11 mouse cellular contexts compared by ENCODE assay signal in the genomic region with DNA sequence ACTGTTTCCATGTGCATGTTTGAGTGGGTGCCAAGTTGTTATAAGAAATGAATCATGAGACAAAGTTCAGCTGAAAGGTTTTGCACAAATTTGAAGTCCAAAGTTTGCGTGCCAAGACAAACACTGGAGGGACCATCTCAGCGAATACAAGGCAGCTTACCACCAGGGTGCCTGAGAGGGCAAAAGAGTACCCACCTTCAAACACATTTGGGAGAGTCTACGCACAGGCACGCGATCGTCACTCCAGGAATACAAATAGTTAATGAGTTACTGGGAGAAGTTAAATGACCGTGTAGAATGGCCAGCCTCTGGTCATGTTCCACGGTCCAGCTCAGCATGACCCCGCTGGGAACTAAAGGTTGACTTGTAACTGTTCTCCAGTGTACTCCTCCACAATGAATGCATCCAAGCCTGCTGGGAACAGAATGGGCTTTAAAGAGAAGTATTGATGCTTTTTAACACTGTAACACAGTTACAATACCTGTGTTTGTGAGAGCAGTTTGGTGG. TPM values are rescaled to one million over a fixed set of nuclear protein-coding genes. Genes with fewer than 3 reads are reported as not detected.
DNase-seq lines count a peak whose midpoint lies in the region; ATAC-seq lines count a peak whose summit lies in the region.
"Had no signal": no experiment of that assay in that cellular context is flagged by ENCODE, and none has a peak within 500 bp of the region (broad histone marks: within the 10 kb centered on the region; RNA-seq: fewer than 3 reads in every experiment).

No protein-coding gene starts in this region.

- WGBS in midbrain, embryonic 10.5 days = 45% methylated on average over 9 of the region's 9 CpGs
- 43% methylated on average over 9 of the region's 9 CpGs for WGBS in midbrain, embryonic 14.5 days
- WGBS in embryonic facial prominence, embryonic 12.5 days = 38% methylated on average over 9 of the region's 9 CpGs
- WGBS in stomach, embryonic 15.5 days = 42% methylated on average over 9 of the region's 9 CpGs
- 24% methylated on average over 9 of the region's 9 CpGs for WGBS in forebrain, embryonic 11.5 days

- H3K9me3 ChIP-seq in midbrain, embryonic 10.5 days (replicated peaks) = no peaks in the 10 kb centered on the region
- no peaks in the 10 kb centered on the region for H3K9me3 ChIP-seq in midbrain, embryonic 14.5 days (ENCODE audit: control insufficient read depth, low read length)
- H3K9me3 ChIP-seq in embryonic facial prominence, embryonic 12.5 days = no peaks in the 10 kb centered on the region
- H3K9me3 ChIP-seq in stomach, embryonic 15.5 days = no peaks in the 10 kb centered on the region
- H3K9me3 ChIP-seq in forebrain, embryonic 11.5 days (ENCODE audit: control insufficient read depth, low read length) = no peaks in the 10 kb centered on the region
- H3K9me3 ChIP-seq: limb, embryonic 13.5 days had no signal

- H3K4me3 ChIP-seq in midbrain, embryonic 10.5 days = no peak overlapping the region
- no peak overlapping the region for H3K4me3 ChIP-seq in midbrain, embryonic 14.5 days (replicated peaks; ENCODE audit: low read depth, low read length)
- H3K4me3 ChIP-seq in embryonic facial prominence, embryonic 12.5 days = no peak overlapping the region
- H3K4me3 ChIP-seq in stomach, embryonic 15.5 days (replicated peaks) = no peak overlapping the region
- no peak overlapping the region for H3K4me3 ChIP-seq in forebrain, embryonic 11.5 days (ENCODE audit: low read depth, low read length)
- H3K4me3 ChIP-seq: limb, embryonic 13.5 days had no signal

- peaks cover 7% of the 10 kb centered on the region for H3K4me1 ChIP-seq in midbrain, embryonic 10.5 days
- no peaks in the 10 kb centered on the region for H3K4me1 ChIP-seq in midbrain, embryonic 14.5 days (ENCODE audit: control insufficient read depth, insufficient read depth, low read length)
- H3K4me1 ChIP-seq in embryonic facial prominence, embryonic 12.5 days = peaks cover 36% of the 10 kb centered on the region
- H3K4me1 ChIP-seq in stomach, embryonic 15.5 days = 0 out of 2 replicates have a peak, but pooled peaks cover 5% of the 10 kb centered on the region
- no peaks in the 10 kb centered on the region for H3K4me1 ChIP-seq in forebrain, embryonic 11.5 days (replicated peaks; ENCODE audit: control insufficient read depth, insufficient read depth, low read length)

- H3K27ac ChIP-seq in midbrain, embryonic 10.5 days (replicated peaks) = no peak overlapping the region
- no peak overlapping the region for H3K27ac ChIP-seq in midbrain, embryonic 14.5 days (replicated peaks; ENCODE audit: low read depth, low read length)
- 0 out of 2 replicates have a peak overlapping the region, but pooled peaks have one; percentile 3 for H3K27ac ChIP-seq in embryonic facial prominence, embryonic 12.5 days
- H3K27ac ChIP-seq in stomach, embryonic 15.5 days = 0 out of 2 replicates have a peak overlapping the region, but pooled peaks have one; percentile 16
- no peak overlapping the region for H3K27ac ChIP-seq in forebrain, embryonic 11.5 days (ENCODE audit: low read depth, low read length)
- H3K27ac ChIP-seq: limb, embryonic 13.5 days had no signal

- no peak overlapping the region for H3K9ac ChIP-seq in midbrain, embryonic 14.5 days (replicated peaks; ENCODE audit: low read length)
- no peak overlapping the region for H3K9ac ChIP-seq in embryonic facial prominence, embryonic 12.5 days
- no peak overlapping the region for H3K9ac ChIP-seq in stomach, embryonic 15.5 days
- no peak overlapping the region for H3K9ac ChIP-seq in forebrain, embryonic 11.5 days (ENCODE audit: low read length)
- H3K9ac ChIP-seq: limb, embryonic 13.5 days had no signal

- H3K36me3 ChIP-seq in midbrain, embryonic 10.5 days = no peaks in the 10 kb centered on the region
- H3K36me3 ChIP-seq in midbrain, embryonic 14.5 days (ENCODE audit: control insufficient read depth, insufficient read depth, low read length) = no peaks in the 10 kb centered on the region
- H3K36me3 ChIP-seq in embryonic facial prominence, embryonic 12.5 days = no peaks in the 10 kb centered on the region
- H3K36me3 ChIP-seq in stomach, embryonic 15.5 days = no peaks in the 10 kb centered on the region
- no peaks in the 10 kb centered on the region for H3K36me3 ChIP-seq in forebrain, embryonic 11.5 days (ENCODE audit: control insufficient read depth, insufficient read depth, low read length)
- H3K36me3 ChIP-seq: G1E; limb, embryonic 13.5 days had no signal

- DNase-seq in midbrain, embryonic 10.5 days (ENCODE audit: low spot score) = peak; percentile 25
- no peak for DNase-seq in midbrain, embryonic 14.5 days
- DNase-seq in kidney, postnatal 36 days = peak; percentile 80 to 93
- DNase-seq in spleen, adult 18-20 months = no peak
- no peak for DNase-seq in forebrain, embryonic 11.5 days (ENCODE audit: low spot score)
- DNase-seq in left cerebral cortex, adult 9 months (ENCODE audit: low spot score in 2 of 2) = no peak
- DNase-seq: cerebellum, adult 11 months had no signal

- no peak overlapping the region for H3K4me2 ChIP-seq in midbrain, embryonic 14.5 days (ENCODE audit: low read length)
- H3K4me2 ChIP-seq in embryonic facial prominence, embryonic 12.5 days (replicated peaks) = no peak overlapping the region
- H3K4me2 ChIP-seq in stomach, embryonic 15.5 days = peak overlapping the region; percentile 19; the same call in 1 of the 2 replicates
- H3K4me2 ChIP-seq in forebrain, embryonic 11.5 days (ENCODE audit: low read depth, low read length, severe bottlenecking) = no peak overlapping the region
- H3K4me2 ChIP-seq: limb, embryonic 13.5 days had no signal

- no peak for ATAC-seq in midbrain, embryonic 14.5 days (ENCODE audit: low FRiP score, low TSS enrichment)
- no peak for ATAC-seq in embryonic facial prominence, embryonic 12.5 days (ENCODE audit: insufficient number of reproducible peaks, insufficient read depth, low FRiP score, low TSS enrichment)
- ATAC-seq in stomach, embryonic 15.5 days (ENCODE audit: insufficient read depth, low FRiP score, low read depth) = no peak
- ATAC-seq in forebrain, embryonic 11.5 days (replicated peaks; ENCODE audit: low FRiP score) = no peak

- H3K27me3 ChIP-seq in midbrain, embryonic 10.5 days (ENCODE audit: low read depth, poor library complexity, severe bottlenecking) = no peaks in the 10 kb centered on the region
- no peaks in the 10 kb centered on the region for H3K27me3 ChIP-seq in midbrain, embryonic 14.5 days (ENCODE audit: control insufficient read depth, insufficient read depth, low read length)
- H3K27me3 ChIP-seq in embryonic facial prominence, embryonic 12.5 days = no peaks in the 10 kb centered on the region
- no peaks in the 10 kb centered on the region for H3K27me3 ChIP-seq in stomach, embryonic 15.5 days (replicated peaks)
- H3K27me3 ChIP-seq in forebrain, embryonic 11.5 days (ENCODE audit: control insufficient read depth, insufficient read depth, low read length) = no peaks in the 10 kb centered on the region; the same call in 1 of the 2 replicates
- H3K27me3 ChIP-seq: limb, embryonic 13.5 days had no signal

RNA-seq across cellular contexts. Expression of a gene that starts 14.6 kb away (rescaled TPM):
- 21.0 and 23.9 TPM in 2 replicates for polyA plus RNA-seq in midbrain, embryonic 10.5 days (2016; fragmentation: Nextera tagmentation; extraction: Ambion mirVana)
- polyA plus RNA-seq in midbrain, embryonic 14.5 days (2014; fragmentation: Nextera tagmentation; extraction: Ambion mirVana) = 47.3 and 62.0 TPM in 2 replicates
- polyA plus RNA-seq in embryonic facial prominence, embryonic 12.5 days (2016; fragmentation: Nextera tagmentation; extraction: Ambion mirVana) = 30.7 TPM in 2 replicates
- 17.2 and 18.7 TPM in 2 replicates for polyA plus RNA-seq in stomach, embryonic 15.5 days (2015; fragmentation: Nextera tagmentation; extraction: Ambion mirVana)
- 28.8 and 32.1 TPM in 2 replicates for polyA plus RNA-seq in forebrain, embryonic 11.5 days (2014; fragmentation: Nextera tagmentation; extraction: Ambion mirVana)

RNA-seq across cellular contexts. Expression of a gene that starts 52.4 kb away (rescaled TPM):
- 35.8 and 40.8 TPM in 2 replicates for polyA plus RNA-seq in midbrain, embryonic 10.5 days (2016; fragmentation: Nextera tagmentation; extraction: Ambion mirVana)
- 34.4 and 42.8 TPM in 2 replicates for polyA plus RNA-seq in midbrain, embryonic 14.5 days (2014; fragmentation: Nextera tagmentation; extraction: Ambion mirVana)
- 35.9 and 40.6 TPM in 2 replicates for polyA plus RNA-seq in embryonic facial prominence, embryonic 12.5 days (2016; fragmentation: Nextera tagmentation; extraction: Ambion mirVana)
- polyA plus RNA-seq in stomach, embryonic 15.5 days (2015; fragmentation: Nextera tagmentation; extraction: Ambion mirVana) = 22.6 and 22.8 TPM in 2 replicates
- polyA plus RNA-seq in forebrain, embryonic 11.5 days (2014; fragmentation: Nextera tagmentation; extraction: Ambion mirVana) = 34.4 and 37.5 TPM in 2 replicates

Comparison
In these comparisons a context has a peak if more than half of its experiments do, and no peak if none do; other contexts are left out.
1. DNase-seq: peak in midbrain, embryonic 10.5 days (single experiment) and kidney, postnatal 36 days (2 of 2); none in midbrain, embryonic 14.5 days (single experiment), spleen, adult 18-20 months (0 of 2), forebrain, embryonic 11.5 days (single experiment) and left cerebral cortex, adult 9 months (0 of 2).
2. H3K27ac ChIP-seq: peak in embryonic facial prominence, embryonic 12.5 days (single experiment) and stomach, embryonic 15.5 days (single experiment); none in midbrain, embryonic 10.5 days (single experiment), midbrain, embryonic 14.5 days (single experiment) and forebrain, embryonic 11.5 days (single experiment).